In genomic region chr12:12878031-12878430, GRCm38 (mm10) we compare ENCODE assay signal across 14 mouse cellular contexts.
DNase-seq lines count a peak whose midpoint lies in the region; ATAC-seq and TF ChIP-seq lines count a peak whose summit lies in the region.
"Had no signal": no experiment of that assay in that cellular context is flagged by ENCODE, and none has a peak within 500 bp of the region (broad histone marks: within the 10 kb centered on the region; RNA-seq: fewer than 3 reads in every experiment).

No protein-coding gene starts in this region.

- no peak for TF ChIP-seq CTCF in midbrain, postnatal 0 days (IDR thresholded peaks at IDR 0.05)

- ATAC-seq in midbrain, postnatal 0 days (ENCODE audit: low FRiP score), result no peak
- peak; percentile 43 for ATAC-seq in midbrain, embryonic 13.5 days
- no peak for ATAC-seq in heart, embryonic 12.5 days (ENCODE audit: insufficient number of reproducible peaks, low FRiP score)
- no peak for ATAC-seq in inflammation-experienced regulatory T-cells, adult 6 months

- WGBS in midbrain, embryonic 10.5 days, result 94% methylated on average over 2 of the region's 2 CpGs
- WGBS in midbrain, postnatal 0 days, result 98% methylated on average over 2 of the region's 2 CpGs
- WGBS in hindbrain, embryonic 10.5 days, result 97% methylated on average over 2 of the region's 2 CpGs
- 97% methylated on average over 2 of the region's 2 CpGs for WGBS in midbrain, embryonic 13.5 days
- 95% methylated on average over 2 of the region's 2 CpGs for WGBS in heart, embryonic 12.5 days

- peak overlapping the region; percentile 85 for H3K27ac ChIP-seq in midbrain, embryonic 10.5 days (replicated peaks)
- H3K27ac ChIP-seq in midbrain, postnatal 0 days (ENCODE audit: low read depth, low read length), result no peak overlapping the region
- H3K27ac ChIP-seq in hindbrain, embryonic 10.5 days, result peak overlapping the region; percentile 86
- peak overlapping the region; percentile 83 for H3K27ac ChIP-seq in midbrain, embryonic 13.5 days
- H3K27ac ChIP-seq in heart, embryonic 12.5 days (ENCODE audit: poor library complexity, severe bottlenecking), result no peak overlapping the region
- H3K27ac ChIP-seq: embryonic facial prominence, embryonic 15.5 days; heart, adult 2 months; limb, embryonic 12.5 days had no signal

- H3K9me3 ChIP-seq in midbrain, embryonic 10.5 days (replicated peaks), result no peaks in the 10 kb centered on the region
- no peaks in the 10 kb centered on the region for H3K9me3 ChIP-seq in midbrain, postnatal 0 days (ENCODE audit: low read length)
- 0 out of 2 replicates have a peak, but pooled peaks cover 3% of the 10 kb centered on the region for H3K9me3 ChIP-seq in hindbrain, embryonic 10.5 days
- H3K9me3 ChIP-seq in midbrain, embryonic 13.5 days, result no peaks in the 10 kb centered on the region
- no peaks in the 10 kb centered on the region for H3K9me3 ChIP-seq in heart, embryonic 12.5 days (replicated peaks)
- H3K9me3 ChIP-seq: embryonic facial prominence, embryonic 15.5 days; limb, embryonic 12.5 days had no signal

- H3K4me2 ChIP-seq in midbrain, postnatal 0 days (ENCODE audit: low read depth, low read length, poor library complexity, severe bottlenecking), result no peak overlapping the region
- H3K4me2 ChIP-seq in midbrain, embryonic 13.5 days (replicated peaks), result no peak overlapping the region
- H3K4me2 ChIP-seq in heart, embryonic 12.5 days, result no peak overlapping the region
- H3K4me2 ChIP-seq: embryonic facial prominence, embryonic 15.5 days; limb, embryonic 12.5 days had no signal

- H3K4me3 ChIP-seq in midbrain, embryonic 10.5 days, result no peak overlapping the region
- no peak overlapping the region for H3K4me3 ChIP-seq in midbrain, postnatal 0 days (ENCODE audit: low read depth, low read length)
- no peak overlapping the region for H3K4me3 ChIP-seq in hindbrain, embryonic 10.5 days
- H3K4me3 ChIP-seq in midbrain, embryonic 13.5 days (replicated peaks), result no peak overlapping the region
- H3K4me3 ChIP-seq in heart, embryonic 12.5 days, result no peak overlapping the region
- H3K4me3 ChIP-seq: embryonic facial prominence, embryonic 15.5 days; heart, adult 2 months; limb, embryonic 12.5 days had no signal

- H3K27me3 ChIP-seq in midbrain, embryonic 10.5 days (ENCODE audit: low read depth, poor library complexity, severe bottlenecking), result no peaks in the 10 kb centered on the region
- H3K27me3 ChIP-seq in midbrain, postnatal 0 days (ENCODE audit: insufficient read depth, low read length), result no peaks in the 10 kb centered on the region
- peaks cover 1% of the 10 kb centered on the region; the same call in 1 of the 2 replicates for H3K27me3 ChIP-seq in hindbrain, embryonic 10.5 days (ENCODE audit: insufficient read depth, poor library complexity, severe bottlenecking)
- no peaks in the 10 kb centered on the region for H3K27me3 ChIP-seq in midbrain, embryonic 13.5 days
- no peaks in the 10 kb centered on the region for H3K27me3 ChIP-seq in heart, embryonic 12.5 days (replicated peaks)
- H3K27me3 ChIP-seq: embryonic facial prominence, embryonic 15.5 days; limb, embryonic 12.5 days had no signal

- H3K4me1 ChIP-seq in midbrain, embryonic 10.5 days, result peaks cover 28% of the 10 kb centered on the region
- no peaks in the 10 kb centered on the region for H3K4me1 ChIP-seq in midbrain, postnatal 0 days (ENCODE audit: insufficient read depth, low read length)
- H3K4me1 ChIP-seq in hindbrain, embryonic 10.5 days (replicated peaks), result peaks cover 24% of the 10 kb centered on the region
- peaks cover 17% of the 10 kb centered on the region for H3K4me1 ChIP-seq in midbrain, embryonic 13.5 days (replicated peaks)
- H3K4me1 ChIP-seq in heart, embryonic 12.5 days (replicated peaks), result peaks cover 4% of the 10 kb centered on the region; the same call in 1 of the 2 replicates
- H3K4me1 ChIP-seq: embryonic facial prominence, embryonic 15.5 days; limb, embryonic 12.5 days had no signal

- DNase-seq in midbrain, embryonic 10.5 days (ENCODE audit: low spot score), result no peak
- no peak for DNase-seq in midbrain, postnatal 0 days (ENCODE audit: low spot score)
- no peak for DNase-seq in hindbrain, embryonic 10.5 days (ENCODE audit: low spot score)
- no peak for DNase-seq in urinary bladder, postnatal 10 days (ENCODE audit: low spot score)
- no peak for DNase-seq in kidney, postnatal 4 days
- DNase-seq: adrenal gland, postnatal 14 days; heart, adult 2 months; kidney, adult 18-20 months; lung, postnatal 36 days had no signal

- H3K9ac ChIP-seq in midbrain, postnatal 0 days (replicated peaks; ENCODE audit: low read length, poor library complexity, severe bottlenecking), result no peak overlapping the region
- H3K9ac ChIP-seq in midbrain, embryonic 13.5 days (replicated peaks), result no peak overlapping the region
- no peak overlapping the region for H3K9ac ChIP-seq in heart, embryonic 12.5 days
- H3K9ac ChIP-seq: embryonic facial prominence, embryonic 15.5 days; limb, embryonic 12.5 days had no signal

- no peaks in the 10 kb centered on the region for H3K36me3 ChIP-seq in midbrain, embryonic 10.5 days
- no peaks in the 10 kb centered on the region for H3K36me3 ChIP-seq in midbrain, postnatal 0 days (ENCODE audit: insufficient read depth, low read length)
- H3K36me3 ChIP-seq in hindbrain, embryonic 10.5 days, result no peaks in the 10 kb centered on the region
- H3K36me3 ChIP-seq in midbrain, embryonic 13.5 days, result no peaks in the 10 kb centered on the region
- H3K36me3 ChIP-seq in heart, embryonic 12.5 days, result no peaks in the 10 kb centered on the region
- H3K36me3 ChIP-seq: embryonic facial prominence, embryonic 15.5 days; limb, embryonic 12.5 days had no signal

Comparison
In these comparisons a context has a peak if more than half of its experiments do, and no peak if none do; other contexts are left out.
1. H3K27ac ChIP-seq: peak in midbrain, embryonic 10.5 days (single experiment), hindbrain, embryonic 10.5 days (single experiment) and midbrain, embryonic 13.5 days (single experiment); none in midbrain, postnatal 0 days (single experiment) and heart, embryonic 12.5 days (single experiment).